Mouse (Mus musculus): ENCODE measurements around the gene Wdr35. TPM values are rescaled to one million over a fixed set of nuclear protein-coding genes. Genes with fewer than 3 reads are reported as not detected.

Wdr35 gene
- polyA plus RNA-seq, 1 experiment from 2014 or later, result 19.9 TPM

GRCm38 (mm10) chr12:9031166-9031565 lies 57.5 kb downstream of the Wdr35 start:
- Histone ChIP-seq H3K27me3 (replicated peaks; ENCODE audit: control insufficient read depth, insufficient read depth, low read length) (no peaks in the 10 kb centered on the region), H3K9me3 (ENCODE audit: control insufficient read depth, low read length) (no peaks in the 10 kb centered on the region), H3K4me1 (ENCODE audit: control insufficient read depth, insufficient read depth, low read length) (peaks cover 6% of the 10 kb centered on the region; the same call in 1 of the 2 replicates), H3K4me3 (ENCODE audit: low read depth, low read length) (peak overlapping the region; percentile 70), H3K9ac (ENCODE audit: low read depth, low read length) (peak overlapping the region; percentile 91), H3K36me3 (ENCODE audit: control insufficient read depth, insufficient read depth, low read length) (peaks cover 10% of the 10 kb centered on the region; the same call in 1 of the 2 replicates), H3K4me2 (ENCODE audit: low read depth, low read length) (peak overlapping the region; percentile 87), H3K27ac (replicated peaks; ENCODE audit: low read depth, low read length) (no peak overlapping the region)
- no peak for ATAC-seq (ENCODE audit: low read depth)
- 72% methylated on average over 8 of the region's 8 CpGs for WGBS
- DNase-seq (ENCODE audit: low spot score), result no peak

DNA sequence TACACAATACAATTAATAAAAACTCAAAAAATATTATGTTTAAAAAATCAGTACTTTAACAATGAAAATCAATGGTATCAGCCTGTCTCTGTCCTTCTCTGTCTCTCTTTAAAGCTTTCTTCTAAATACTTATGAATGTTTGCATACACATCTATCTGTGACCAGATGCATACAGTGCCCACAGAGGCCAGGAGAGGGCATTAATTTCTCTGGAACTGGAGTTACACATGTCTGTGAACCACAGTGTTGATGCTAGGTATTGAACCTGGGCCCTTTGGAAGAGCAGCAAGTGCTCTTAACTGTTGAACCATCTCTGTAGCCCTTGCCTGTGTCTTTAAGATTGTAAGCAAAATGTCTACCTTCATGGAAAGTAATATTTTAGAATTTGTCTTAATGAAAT lies 59.4 kb downstream of the Wdr35 start:
- Histone ChIP-seq H3K36me3 (ENCODE audit: control insufficient read depth, insufficient read depth, low read length) (peaks cover 6% of the 10 kb centered on the region; the same call in 1 of the 2 replicates), H3K9ac (ENCODE audit: low read depth, low read length) (no peak overlapping the region), H3K9me3 (ENCODE audit: control insufficient read depth, low read length) (no peaks in the 10 kb centered on the region), H3K4me2 (ENCODE audit: low read depth, low read length) (no peak overlapping the region), H3K27ac (replicated peaks; ENCODE audit: low read depth, low read length) (no peak overlapping the region), H3K4me1 (ENCODE audit: control insufficient read depth, insufficient read depth, low read length) (peaks cover 6% of the 10 kb centered on the region; the same call in 1 of the 2 replicates), H3K4me3 (ENCODE audit: low read depth, low read length) (no peak overlapping the region), H3K27me3 (replicated peaks; ENCODE audit: control insufficient read depth, insufficient read depth, low read length) (no peaks in the 10 kb centered on the region)
- no peak for ATAC-seq (ENCODE audit: low read depth)
- DNase-seq (ENCODE audit: low spot score), result no peak

GRCm38 (mm10) chr12:9036409-9036808 lies 62.7 kb downstream of the Wdr35 start:
- no peak overlapping the region for H3K4me2 ChIP-seq (ENCODE audit: low read depth, low read length)
- peak; percentile 64; the same call in 1 of the 2 replicates for ATAC-seq (ENCODE audit: low read depth)
- 77% methylated on average over 9 of the region's 9 CpGs for WGBS
- H3K9me3 ChIP-seq (ENCODE audit: control insufficient read depth, low read length), result no peaks in the 10 kb centered on the region
- H3K9ac ChIP-seq (ENCODE audit: low read depth, low read length), result no peak overlapping the region
- no peak overlapping the region for H3K27ac ChIP-seq (replicated peaks; ENCODE audit: low read depth, low read length)
- no peak for DNase-seq (ENCODE audit: low spot score)
- no peak overlapping the region for H3K4me3 ChIP-seq (ENCODE audit: low read depth, low read length)
- no peaks in the 10 kb centered on the region for H3K36me3 ChIP-seq (ENCODE audit: control insufficient read depth, insufficient read depth, low read length)
- no peaks in the 10 kb centered on the region for H3K27me3 ChIP-seq (replicated peaks; ENCODE audit: control insufficient read depth, insufficient read depth, low read length)
- no peaks in the 10 kb centered on the region for H3K4me1 ChIP-seq (ENCODE audit: control insufficient read depth, insufficient read depth, low read length)

GRCm38 (mm10) chr12:9040177-9040576 lies 66.5 kb downstream of the Wdr35 start:
- ATAC-seq (ENCODE audit: low read depth) (no peak), DNase-seq (ENCODE audit: low spot score) (no peak)
- Histone ChIP-seq H3K4me2 (ENCODE audit: low read depth, low read length) (no peak overlapping the region), H3K4me3 (ENCODE audit: low read depth, low read length) (no peak overlapping the region), H3K4me1 (ENCODE audit: control insufficient read depth, insufficient read depth, low read length) (no peaks in the 10 kb centered on the region), H3K27ac (replicated peaks; ENCODE audit: low read depth, low read length) (no peak overlapping the region), H3K27me3 (replicated peaks; ENCODE audit: control insufficient read depth, insufficient read depth, low read length) (no peaks in the 10 kb centered on the region), H3K36me3 (ENCODE audit: control insufficient read depth, insufficient read depth, low read length) (peaks cover 11% of the 10 kb centered on the region; the same call in 1 of the 2 replicates), H3K9me3 (ENCODE audit: control insufficient read depth, low read length) (no peaks in the 10 kb centered on the region), H3K9ac (ENCODE audit: low read depth, low read length) (no peak overlapping the region)
- WGBS, result 66% methylated on average over 5 of the region's 5 CpGs

GRCm38 (mm10) chr12:9040686-9041085 lies 67.0 kb downstream of the Wdr35 start:
- no peaks in the 10 kb centered on the region for H3K9me3 ChIP-seq (ENCODE audit: control insufficient read depth, low read length)
- H3K27ac ChIP-seq (replicated peaks; ENCODE audit: low read depth, low read length), result no peak overlapping the region
- peaks cover 11% of the 10 kb centered on the region; the same call in 1 of the 2 replicates for H3K36me3 ChIP-seq (ENCODE audit: control insufficient read depth, insufficient read depth, low read length)
- H3K4me1 ChIP-seq (ENCODE audit: control insufficient read depth, insufficient read depth, low read length), result no peaks in the 10 kb centered on the region
- 60% methylated on average over 7 of the region's 7 CpGs for WGBS
- DNase-seq (ENCODE audit: low spot score) (no peak), ATAC-seq (ENCODE audit: low read depth) (peak; percentile 34; the same call in 1 of the 2 replicates)
- no peaks in the 10 kb centered on the region for H3K27me3 ChIP-seq (replicated peaks; ENCODE audit: control insufficient read depth, insufficient read depth, low read length)
- H3K9ac ChIP-seq (ENCODE audit: low read depth, low read length), result no peak overlapping the region
- no peak overlapping the region for H3K4me3 ChIP-seq (ENCODE audit: low read depth, low read length)
- no peak overlapping the region for H3K4me2 ChIP-seq (ENCODE audit: low read depth, low read length)

DNA sequence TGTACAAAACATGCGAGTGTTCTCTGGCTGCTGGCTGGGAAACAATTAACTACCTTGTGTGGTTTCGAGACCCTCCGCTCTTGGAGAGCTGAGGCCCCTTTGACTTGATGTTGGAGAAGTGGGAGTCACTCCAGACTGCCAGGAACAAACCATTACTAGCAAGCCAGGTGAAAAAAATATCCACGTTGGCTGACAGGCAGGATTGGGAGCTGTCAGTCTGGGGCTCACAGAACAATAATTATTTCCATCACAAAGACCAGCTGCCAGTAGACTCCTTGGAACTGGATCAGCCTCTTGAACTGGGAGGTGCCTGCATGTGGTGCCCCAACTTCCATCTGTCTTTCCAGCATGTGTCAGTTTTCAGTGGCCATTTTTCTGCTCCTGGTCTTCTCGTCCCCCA lies 68.6 kb downstream of the Wdr35 start:
- H3K9ac ChIP-seq (ENCODE audit: low read depth, low read length), result no peak overlapping the region
- no peak for DNase-seq (ENCODE audit: low spot score)
- WGBS, result 72% methylated on average over 5 of the region's 5 CpGs

DNA sequence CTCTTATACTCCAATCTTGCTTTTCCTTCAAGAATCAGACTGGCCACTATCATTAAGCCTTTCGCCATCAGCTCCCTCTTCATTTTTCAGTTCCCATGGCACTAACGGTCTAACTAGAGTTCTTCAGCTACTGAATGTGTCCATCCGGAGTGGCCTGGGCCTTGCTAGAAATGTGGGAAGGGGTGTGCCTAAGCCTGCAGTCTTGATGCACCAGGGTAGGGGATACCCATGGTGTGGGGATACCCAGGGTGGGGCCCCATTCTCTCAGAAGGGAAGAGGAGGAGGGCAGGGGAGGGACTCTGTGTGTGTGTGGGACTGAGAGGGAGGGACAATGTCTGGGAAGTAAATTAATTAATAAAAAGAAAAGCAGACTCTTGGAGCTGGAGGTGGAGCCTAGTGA lies 69.1 kb downstream of the Wdr35 start:
- no peak for ATAC-seq (ENCODE audit: low read depth)
- 88% methylated on average over 3 of the region's 3 CpGs for WGBS
- no peak for DNase-seq (ENCODE audit: low spot score)

More for the DNA sequence above, 68.6 kb downstream of the Wdr35 start:
- H3K4me3 ChIP-seq (ENCODE audit: low read depth, low read length), result no peak overlapping the region
- no peak overlapping the region for H3K4me2 ChIP-seq (ENCODE audit: low read depth, low read length)
- peaks cover 11% of the 10 kb centered on the region; the same call in 1 of the 2 replicates for H3K36me3 ChIP-seq (ENCODE audit: control insufficient read depth, insufficient read depth, low read length)
- no peak for ATAC-seq (ENCODE audit: low read depth)
- H3K4me1 ChIP-seq (ENCODE audit: control insufficient read depth, insufficient read depth, low read length), result no peaks in the 10 kb centered on the region
- no peak overlapping the region for H3K27ac ChIP-seq (replicated peaks; ENCODE audit: low read depth, low read length)
- H3K9me3 ChIP-seq (ENCODE audit: control insufficient read depth, low read length), result no peaks in the 10 kb centered on the region
- H3K27me3 ChIP-seq (replicated peaks; ENCODE audit: control insufficient read depth, insufficient read depth, low read length), result no peaks in the 10 kb centered on the region

GRCm38 (mm10) chr12:9044666-9045065 lies 71.0 kb downstream of the Wdr35 start:
- DNase-seq (ENCODE audit: low spot score) (no peak), ATAC-seq (ENCODE audit: low read depth) (no peak)
- Histone ChIP-seq H3K36me3 (ENCODE audit: control insufficient read depth, insufficient read depth, low read length) (peaks cover 11% of the 10 kb centered on the region; the same call in 1 of the 2 replicates), H3K4me2 (ENCODE audit: low read depth, low read length) (no peak overlapping the region), H3K9me3 (ENCODE audit: control insufficient read depth, low read length) (no peaks in the 10 kb centered on the region), H3K4me1 (ENCODE audit: control insufficient read depth, insufficient read depth, low read length) (no peaks in the 10 kb centered on the region), H3K9ac (ENCODE audit: low read depth, low read length) (no peak overlapping the region), H3K4me3 (ENCODE audit: low read depth, low read length) (no peak overlapping the region), H3K27ac (replicated peaks; ENCODE audit: low read depth, low read length) (no peak overlapping the region), H3K27me3 (replicated peaks; ENCODE audit: control insufficient read depth, insufficient read depth, low read length) (no peaks in the 10 kb centered on the region)
- WGBS, result 95% methylated on average over 7 of the region's 7 CpGs

More for the DNA sequence above, 69.1 kb downstream of the Wdr35 start:
- H3K27me3 ChIP-seq (replicated peaks; ENCODE audit: control insufficient read depth, insufficient read depth, low read length), result no peaks in the 10 kb centered on the region
- no peak overlapping the region for H3K27ac ChIP-seq (replicated peaks; ENCODE audit: low read depth, low read length)
- no peaks in the 10 kb centered on the region for H3K9me3 ChIP-seq (ENCODE audit: control insufficient read depth, low read length)
- no peak overlapping the region for H3K4me2 ChIP-seq (ENCODE audit: low read depth, low read length)
- H3K4me1 ChIP-seq (ENCODE audit: control insufficient read depth, insufficient read depth, low read length), result no peaks in the 10 kb centered on the region
- H3K4me3 ChIP-seq (ENCODE audit: low read depth, low read length), result no peak overlapping the region
- H3K9ac ChIP-seq (ENCODE audit: low read depth, low read length), result no peak overlapping the region
- H3K36me3 ChIP-seq (ENCODE audit: control insufficient read depth, insufficient read depth, low read length), result peaks cover 11% of the 10 kb centered on the region; the same call in 1 of the 2 replicates

DNA sequence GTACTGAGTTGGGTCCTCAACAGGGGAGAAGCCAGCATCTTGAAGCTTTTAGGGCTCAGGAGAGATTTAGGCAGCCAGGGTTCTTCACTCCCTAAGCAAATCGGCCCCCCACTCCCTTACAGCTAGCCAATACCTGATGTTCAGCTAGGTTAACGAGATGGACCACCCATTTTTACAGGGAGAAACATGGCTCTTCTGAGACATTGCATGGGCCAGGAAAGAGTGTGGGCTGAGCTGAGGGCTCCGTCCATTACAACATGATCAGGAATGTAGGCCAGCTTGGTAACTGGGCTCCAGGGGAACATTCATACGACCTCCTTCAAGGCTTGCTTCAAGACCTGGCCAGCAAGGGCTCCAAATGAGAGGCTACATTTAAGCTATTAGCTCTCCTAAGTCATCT lies 73.0 kb downstream of the Wdr35 start:
- Histone ChIP-seq H3K4me2 (ENCODE audit: low read depth, low read length) (no peak overlapping the region), H3K27ac (replicated peaks; ENCODE audit: low read depth, low read length) (no peak overlapping the region), H3K4me3 (ENCODE audit: low read depth, low read length) (no peak overlapping the region), H3K9me3 (ENCODE audit: control insufficient read depth, low read length) (no peaks in the 10 kb centered on the region), H3K36me3 (ENCODE audit: control insufficient read depth, insufficient read depth, low read length) (peaks cover 11% of the 10 kb centered on the region; the same call in 1 of the 2 replicates), H3K27me3 (replicated peaks; ENCODE audit: control insufficient read depth, insufficient read depth, low read length) (no peaks in the 10 kb centered on the region), H3K9ac (ENCODE audit: low read depth, low read length) (no peak overlapping the region), H3K4me1 (ENCODE audit: control insufficient read depth, insufficient read depth, low read length) (no peaks in the 10 kb centered on the region)
- no peak for DNase-seq (ENCODE audit: low spot score)
- WGBS, result 77% methylated on average over 4 of the region's 4 CpGs
- no peak for ATAC-seq (ENCODE audit: low read depth)
